Mouse (Mus musculus): Measurements from ENCODE around the gene Brcc3. TPM values are rescaled to one million over a fixed set of nuclear protein-coding genes. Genes with fewer than 3 reads are reported as not detected.

Gene Brcc3
- total RNA-seq (2021) = 10 to 100 TPM; 22.6 to 29.7 TPM
- long read RNA-seq, experiment 1, partial matches to known transcripts = 4 of 5 reads
- long read RNA-seq, experiment 1, other reads (novel, unspliced or antisense) = 1 of 5 reads
- long read RNA-seq, experiment 2, partial matches to known transcripts = 0 of 1 reads
- long read RNA-seq, experiment 2, other reads (novel, unspliced or antisense) = 1 of 1 reads

GRCm38 (mm10) chrX:75415936-75416785, at the start of gene Brcc3, which contains the start of the genes Cmc4 and Mtcp1:
Brcc3 (plus strand) TSS chrX:75416628.
Cmc4 (minus strand) TSS chrX:75416584.
Mtcp1 (minus strand) TSS chrX:75416588.
- DNase-seq = peak; percentile 90

- peak; percentile 49 for DNase-seq
Measured at GRCm38 (mm10) chrX:75370197-75370596, 46.2 kb upstream of the Brcc3 start.

GRCm38 (mm10) chrX:75372666-75373425, 43.6 kb upstream of the Brcc3 start:
- peak; percentile 10 for DNase-seq

DNA sequence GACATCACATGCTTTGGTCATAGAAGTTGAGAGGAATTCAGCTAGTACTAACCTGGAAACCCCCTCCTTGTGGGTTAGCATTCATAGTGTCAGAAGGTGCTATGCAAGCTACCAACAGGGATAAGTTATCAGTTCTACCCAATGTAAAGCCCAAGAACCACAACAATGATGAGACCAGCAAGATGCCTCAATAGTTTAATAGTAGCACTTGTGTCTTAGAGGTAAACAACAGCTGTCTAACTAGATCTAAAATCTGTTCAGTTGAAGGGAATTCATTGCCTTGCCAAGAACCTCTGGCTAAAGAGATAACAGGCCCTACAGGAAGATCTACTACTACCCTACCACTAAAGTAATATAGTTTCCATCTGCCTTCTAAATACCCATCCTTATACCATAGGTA, 39.6 kb upstream of the Brcc3 start:
- DNase-seq = no peak

DNA sequence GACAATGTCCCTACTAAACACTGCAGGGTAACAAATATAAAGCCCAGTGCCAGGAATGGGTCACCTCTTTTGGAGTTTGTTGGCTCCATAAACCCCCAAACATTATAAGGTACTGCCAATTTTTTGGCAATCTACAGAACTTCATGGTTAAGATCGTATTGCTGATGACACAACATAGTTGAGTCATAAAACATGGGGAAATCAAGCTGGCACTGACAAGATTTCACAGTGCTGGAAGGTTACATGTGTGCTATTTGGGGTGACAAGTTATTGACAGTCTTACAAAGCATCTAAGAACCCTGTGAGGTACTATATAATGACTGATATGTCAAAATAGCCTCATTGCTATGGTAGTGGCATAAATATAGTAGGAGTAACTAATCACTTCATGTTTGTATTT, 35.3 kb upstream of the Brcc3 start:
- no peak for DNase-seq

DNA sequence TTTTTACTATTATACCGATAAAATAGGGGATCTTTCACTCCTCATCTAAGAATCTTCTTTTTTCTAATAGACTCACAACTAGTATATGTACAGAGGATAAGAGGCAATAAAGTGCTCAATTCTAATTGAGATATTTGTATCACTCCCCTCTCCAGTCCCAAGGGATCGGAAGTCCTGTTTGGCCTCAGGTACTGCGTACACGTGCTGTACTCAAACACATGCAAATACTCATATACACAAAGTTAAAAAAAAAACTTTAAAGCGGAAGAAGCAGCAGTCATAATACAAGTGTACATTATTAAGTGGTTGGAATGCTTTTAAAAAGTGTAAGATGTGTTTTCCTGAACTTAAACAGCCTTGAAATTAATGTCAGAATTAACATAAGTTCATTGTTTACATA, 34.7 kb upstream of the Brcc3 start:
- no peak for DNase-seq

DNA sequence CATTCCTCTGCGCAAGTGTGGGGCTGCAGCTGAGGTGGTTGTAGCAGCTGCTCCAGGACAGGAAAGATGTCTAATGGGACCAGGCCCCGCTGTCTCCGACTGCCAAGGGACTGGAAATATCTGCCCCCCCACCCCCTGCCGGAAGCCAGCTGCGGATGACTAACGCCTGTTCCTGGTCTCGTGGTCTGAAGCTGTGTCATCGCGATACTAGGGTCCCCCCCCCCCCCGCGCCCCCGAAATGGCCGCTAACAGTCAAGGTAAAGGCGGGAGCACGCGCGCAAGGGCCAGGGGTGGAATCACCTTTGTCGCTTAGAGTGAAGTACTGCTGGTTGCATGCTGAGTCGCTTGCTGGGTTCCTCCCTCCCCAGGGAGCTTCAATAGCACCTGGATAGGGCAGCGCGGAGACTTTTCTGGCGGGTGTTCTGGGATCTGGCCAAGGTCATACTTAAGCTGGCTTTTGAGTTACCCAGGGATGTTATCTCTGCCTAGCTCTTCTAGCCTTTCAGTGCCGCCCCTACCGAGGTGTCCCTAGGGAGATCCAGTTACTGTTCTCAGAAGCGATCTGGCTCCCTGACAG, 34.1 kb upstream of the Brcc3 start, which contains the start of the genes Fundc2 and F8:
Gene Fundc2 (plus strand): TSS at position 205 of the 577 bp plus-strand sequence.
Gene F8 (minus strand): TSS at position 421 of the 577 bp plus-strand sequence.
- DNase-seq = peak; percentile 85

- DNase-seq = no peak
Measured at GRCm38 (mm10) chrX:75399471-75399870, 17.0 kb upstream of the Brcc3 start.

GRCm38 (mm10) chrX:75402668-75403067, 13.8 kb upstream of the Brcc3 start:
- DNase-seq = no peak

DNA sequence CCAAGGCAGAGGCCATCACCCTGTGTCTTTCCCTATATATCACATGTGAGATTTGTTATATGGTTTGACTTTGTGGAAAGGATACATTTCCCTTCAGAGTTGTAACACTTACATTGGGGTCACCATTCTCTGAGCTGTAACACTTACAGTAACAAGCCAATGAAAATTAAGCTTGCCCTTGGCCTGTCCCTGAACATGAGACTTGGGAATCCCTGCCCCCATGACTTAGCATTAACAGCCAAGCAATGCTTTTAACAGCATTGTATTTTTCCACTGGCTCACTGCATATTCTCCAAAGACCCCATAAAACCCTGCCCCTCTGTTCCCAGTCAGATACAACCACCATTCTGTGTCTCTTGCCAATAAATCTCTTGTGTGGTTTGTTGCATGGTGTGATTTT, 13.1 kb upstream of the Brcc3 start:
- DNase-seq = no peak

- no peak for DNase-seq
Measured at GRCm38 (mm10) chrX:75409711-75410110, 6.7 kb upstream of the Brcc3 start.

- DNase-seq = no peak
Measured at GRCm38 (mm10) chrX:75454597-75454996, 38.2 kb downstream of the Brcc3 start.

DNA sequence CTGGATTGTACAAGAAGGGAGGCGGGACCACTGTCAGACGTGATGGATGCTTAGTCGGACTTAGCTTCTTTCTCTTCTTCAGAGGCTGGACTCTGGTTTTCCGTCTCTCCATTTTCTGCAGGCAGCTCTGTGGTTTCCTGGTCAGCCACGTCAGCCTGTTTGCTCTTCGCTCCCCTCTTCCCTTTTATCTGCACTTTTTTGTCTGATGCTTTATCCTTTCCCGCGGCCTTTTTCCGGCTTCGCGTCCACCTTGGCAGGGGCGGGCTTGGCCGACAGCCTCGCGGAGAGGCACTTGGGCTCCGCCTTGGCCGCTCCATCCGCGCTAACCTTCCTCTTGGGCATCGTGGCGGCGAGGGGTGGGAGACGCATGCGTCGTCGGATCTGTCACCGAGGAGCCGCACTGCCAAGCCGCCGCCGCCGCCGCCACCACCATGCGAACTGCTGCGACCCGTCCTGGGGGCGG, 58.8 kb downstream of the Brcc3 start:
- peak; percentile 67 for DNase-seq

DNA sequence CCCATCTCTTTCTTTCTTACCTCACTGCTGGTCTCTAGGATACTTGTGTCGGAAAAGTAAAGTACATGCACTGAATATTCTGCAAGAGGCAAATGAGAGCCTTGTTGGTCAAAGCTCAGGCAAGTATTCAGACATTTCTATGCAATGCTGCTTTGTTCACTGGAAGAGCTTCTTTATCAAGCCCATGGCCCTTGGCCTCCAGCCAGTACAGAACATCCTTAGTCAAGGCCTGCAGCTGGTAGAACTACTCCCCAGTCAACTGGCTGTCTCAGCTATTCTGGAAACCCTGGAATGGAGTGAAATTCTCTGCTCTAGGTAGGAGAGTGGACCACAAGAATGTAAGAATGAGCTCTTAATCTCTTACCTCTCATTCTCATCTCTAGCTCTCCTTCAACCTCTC, 73.5 kb downstream of the Brcc3 start:
- DNase-seq = no peak

Other genes with a start within 250 kb of the Brcc3 start
- gene Fundc2, start 34.2 kb upstream of the Brcc3 start, total RNA-seq (2021) = 100 to 1,000 TPM in 1 of 2 experiments, 10 to 100 TPM in 1; 94.7 to 104 TPM
- gene F8, start 34.0 kb upstream of the Brcc3 start, total RNA-seq (2021) = 1 to 10 TPM; 6.6 to 6.9 TPM
- gene Cmc4, start within 50 bp of the Brcc3 start, total RNA-seq (2021) = 10 to 100 TPM in 1 of 2 experiments, 1 to 10 TPM in 1; 8.5 to 12.3 TPM
- gene Mtcp1, start within 50 bp of the Brcc3 start, total RNA-seq (2021) = 10 to 100 TPM in 1 of 2 experiments, 1 to 10 TPM in 1; 6.1 to 11.4 TPM
- 10 to 100 TPM; 41.0 to 47.3 TPM for gene Vbp1, start 97.7 kb downstream of the Brcc3 start, total RNA-seq (2021)
- gene Rab39b, start 161.6 kb downstream of the Brcc3 start, total RNA-seq (2021) = 1 to 10 TPM; 1.4 to 2.2 TPM